Mouse (Mus musculus) Muller cell, postnatal 12 days (primary cell): ENCODE data around the gene Prpf19.

ENCODE experiments used
- DNase-seq: peaks from one replicate; pipeline ENCODE4 v3.0.0-alpha.2; 2015; ENCODE audit errors: inconsistent ontology term

The Prpf19 gene

GRCm38 (mm10) chr19:10937110-10937563 is 42.1 kb downstream of the Prpf19 start, which contains the start of gene Ptgdr2:
Ptgdr2 (plus strand) TSS chr19:10937160.
- DNase-seq, result no peak

- DNase-seq, result no peak
Measured at GRCm38 (mm10) chr19:10938771-10939170, 43.7 kb downstream of the Prpf19 start.

GRCm38 (mm10) chr19:10940097-10940800 is 45.2 kb downstream of the Prpf19 start:
- DNase-seq, result peak; percentile 71

- no peak for DNase-seq
Measured at GRCm38 (mm10) chr19:10940801-10941457, 45.9 kb downstream of the Prpf19 start.

- DNase-seq, result no peak
Measured at GRCm38 (mm10) chr19:10943955-10944354, 48.9 kb downstream of the Prpf19 start.

GRCm38 (mm10) chr19:10946506-10946905 is 51.5 kb downstream of the Prpf19 start:
- DNase-seq, result no peak

- no peak for DNase-seq
Measured at GRCm38 (mm10) chr19:10947219-10947618, 52.2 kb downstream of the Prpf19 start.

- peak; percentile 26 for DNase-seq
Measured at GRCm38 (mm10) chr19:10948416-10948815, 53.4 kb downstream of the Prpf19 start.

- DNase-seq, result peak; percentile 96
Measured at GRCm38 (mm10) chr19:10949112-10949511, 54.1 kb downstream of the Prpf19 start, which contains the start of gene Ccdc86. Ccdc86 (minus strand) TSS chr19:10949266.

GRCm38 (mm10) chr19:10949558-10949957 is 54.5 kb downstream of the Prpf19 start:
- DNase-seq, result no peak

- peak; percentile 78 for DNase-seq
Measured at GRCm38 (mm10) chr19:10952021-10952939, 57.2 kb downstream of the Prpf19 start.
